Mouse (Mus musculus): ENCODE data around the gene Yes1. TPM values are rescaled to one million over a fixed set of nuclear protein-coding genes. Genes with fewer than 3 reads are reported as not detected.
A peak's percentile ranks its signal among the peaks of the same experiment; 100 is the strongest.
"Not testable (repeated sequence)": the region's sequence is repeated elsewhere in the genome, so short reads cannot be mapped to it uniquely, and the experiment has no call there.

Yes1 gene
- polyA plus RNA-seq, 1 experiment from 2014 or later, result 37.2 TPM

GRCm38 (mm10) chr5:32728300-32728699 is 117.3 kb downstream of the Yes1 start:
- 84% methylated on average over 7 of the region's 7 CpGs for WGBS
- no peaks in the 10 kb centered on the region for H3K36me3 ChIP-seq (ENCODE audit: control insufficient read depth, insufficient read depth, low read length)
- no peak for DNase-seq (ENCODE audit: low spot score)
- no peak overlapping the region for H3K4me2 ChIP-seq (ENCODE audit: low read length)
- H3K4me3 ChIP-seq (ENCODE audit: low read depth, low read length), result no peak overlapping the region
- no peak overlapping the region for H3K27ac ChIP-seq (ENCODE audit: low read depth)
- no peak for ATAC-seq (replicated peaks; ENCODE audit: low FRiP score, low TSS enrichment, low read depth)
- H3K27me3 ChIP-seq (replicated peaks; ENCODE audit: control insufficient read depth, insufficient read depth, low read length), result no peaks in the 10 kb centered on the region
- no peak overlapping the region for H3K9ac ChIP-seq (ENCODE audit: low read length)
- H3K4me1 ChIP-seq (replicated peaks; ENCODE audit: control insufficient read depth, insufficient read depth, low read length), result no peaks in the 10 kb centered on the region
- H3K9me3 ChIP-seq (ENCODE audit: control insufficient read depth, low read length), result no peaks in the 10 kb centered on the region

- no peak overlapping the region for H3K27ac ChIP-seq (ENCODE audit: low read depth)
- H3K9ac ChIP-seq (ENCODE audit: low read length), result no peak overlapping the region
- no peak for DNase-seq (ENCODE audit: low spot score)
- no peaks in the 10 kb centered on the region for H3K9me3 ChIP-seq (ENCODE audit: control insufficient read depth, low read length)
- ATAC-seq (replicated peaks; ENCODE audit: low FRiP score, low TSS enrichment, low read depth), result 0 out of 2 replicates have a peak, but pooled peaks have one; percentile 36
- no peaks in the 10 kb centered on the region for H3K36me3 ChIP-seq (ENCODE audit: control insufficient read depth, insufficient read depth, low read length)
- H3K4me1 ChIP-seq (replicated peaks; ENCODE audit: control insufficient read depth, insufficient read depth, low read length), result no peaks in the 10 kb centered on the region
- no peaks in the 10 kb centered on the region for H3K27me3 ChIP-seq (replicated peaks; ENCODE audit: control insufficient read depth, insufficient read depth, low read length)
- no peak overlapping the region for H3K4me2 ChIP-seq (ENCODE audit: low read length)
- WGBS, result 80% methylated on average over 8 of the region's 8 CpGs
- no peak overlapping the region for H3K4me3 ChIP-seq (ENCODE audit: low read depth, low read length)
Observed at GRCm38 (mm10) chr5:32728851-32729250, 117.9 kb downstream of the Yes1 start.

DNA sequence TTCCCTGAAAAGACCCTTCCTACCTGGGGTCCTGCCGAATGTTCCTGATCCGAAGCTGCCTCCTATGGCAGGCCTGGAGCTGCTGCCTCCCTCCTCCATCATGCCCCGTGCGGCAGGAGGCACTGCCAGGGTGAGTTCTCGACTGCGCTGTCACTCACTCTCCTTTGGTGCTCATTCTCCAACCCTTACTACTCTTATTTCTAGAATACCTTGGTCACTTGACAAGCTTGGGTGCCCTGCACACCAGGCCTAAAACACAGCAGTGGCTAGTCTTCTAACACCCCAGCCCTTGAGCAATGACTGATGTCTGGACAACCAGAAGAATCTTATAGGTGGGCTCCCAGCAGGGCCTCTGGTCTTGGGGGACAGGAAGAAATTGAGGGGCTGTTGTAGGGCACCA is 122.9 kb downstream of the Yes1 start:
- H3K36me3 ChIP-seq (ENCODE audit: control insufficient read depth, insufficient read depth, low read length), result peaks cover 14% of the 10 kb centered on the region
- H3K9ac ChIP-seq (ENCODE audit: low read length); H3K9me3 ChIP-seq (ENCODE audit: control insufficient read depth, low read length); H3K27ac ChIP-seq (ENCODE audit: low read depth); H3K27me3 ChIP-seq (replicated peaks; ENCODE audit: control insufficient read depth, insufficient read depth, low read length); H3K4me2 ChIP-seq (ENCODE audit: low read length); H3K4me3 ChIP-seq (ENCODE audit: low read depth, low read length); H3K4me1 ChIP-seq (replicated peaks; ENCODE audit: control insufficient read depth, insufficient read depth, low read length); DNase-seq (ENCODE audit: low spot score): not testable (repeated sequence)
- WGBS, result 97% methylated on average over 6 of the region's 6 CpGs
- 0 out of 2 replicates have a peak, but pooled peaks have one; percentile 6 for ATAC-seq (replicated peaks; ENCODE audit: low FRiP score, low TSS enrichment, low read depth)

- WGBS, result 85% methylated on average over 6 of the region's 6 CpGs
- Histone ChIP-seq H3K4me2 (ENCODE audit: low read length) (no peak overlapping the region), H3K27me3 (replicated peaks; ENCODE audit: control insufficient read depth, insufficient read depth, low read length) (no peaks in the 10 kb centered on the region), H3K27ac (ENCODE audit: low read depth) (no peak overlapping the region), H3K9me3 (ENCODE audit: control insufficient read depth, low read length) (no peaks in the 10 kb centered on the region), H3K4me1 (replicated peaks; ENCODE audit: control insufficient read depth, insufficient read depth, low read length) (no peaks in the 10 kb centered on the region), H3K36me3 (ENCODE audit: control insufficient read depth, insufficient read depth, low read length) (peaks cover 14% of the 10 kb centered on the region), H3K9ac (ENCODE audit: low read length) (no peak overlapping the region), H3K4me3 (ENCODE audit: low read depth, low read length) (no peak overlapping the region)
- ATAC-seq (replicated peaks; ENCODE audit: low FRiP score, low TSS enrichment, low read depth) (no peak), DNase-seq (ENCODE audit: low spot score) (no peak)
Observed at GRCm38 (mm10) chr5:32735779-32736178, 124.8 kb downstream of the Yes1 start.

Other genes starting within 250 kb of the Yes1 start
- 239 and 264 TPM in 2 replicates for gene Ppp1cb, start 152.3 kb upstream of the Yes1 start, polyA plus RNA-seq (2014; fragmentation: Nextera tagmentation; extraction: Ambion mirVana)
- gene Pisd, start 174.5 kb downstream of the Yes1 start, polyA plus RNA-seq (2014; fragmentation: Nextera tagmentation; extraction: Ambion mirVana), result 93.8 and 96.4 TPM in 2 replicates
- not detected in 2 replicates for gene Gm20671, start 215.9 kb downstream of the Yes1 start, polyA plus RNA-seq (2014; fragmentation: Nextera tagmentation; extraction: Ambion mirVana)
- 17.2 and 22.1 TPM in 2 replicates for gene Prr14l, start 243.1 kb downstream of the Yes1 start, polyA plus RNA-seq (2014; fragmentation: Nextera tagmentation; extraction: Ambion mirVana)